Mouse (Mus musculus) liver, adult 2 months (tissue): ENCODE data around the gene Gm15155.

Experiments
- CTCF ChIP-seq: fragments of 200-500 bp; IDR thresholded peaks from 2 replicates; pipeline ENCODE4 v1.5.1; 2011; ENCODE audit warnings: low read depth, low read length, control low read depth
- POLR2A ChIP-seq: fragments of 200-500 bp; IDR thresholded peaks from 2 replicates; pipeline ENCODE4 v1.6.1; 2011; ENCODE audit warnings: low read length, control low read depth; ENCODE audit not compliant: insufficient read depth; ENCODE audit errors: extremely low read depth

DNA sequence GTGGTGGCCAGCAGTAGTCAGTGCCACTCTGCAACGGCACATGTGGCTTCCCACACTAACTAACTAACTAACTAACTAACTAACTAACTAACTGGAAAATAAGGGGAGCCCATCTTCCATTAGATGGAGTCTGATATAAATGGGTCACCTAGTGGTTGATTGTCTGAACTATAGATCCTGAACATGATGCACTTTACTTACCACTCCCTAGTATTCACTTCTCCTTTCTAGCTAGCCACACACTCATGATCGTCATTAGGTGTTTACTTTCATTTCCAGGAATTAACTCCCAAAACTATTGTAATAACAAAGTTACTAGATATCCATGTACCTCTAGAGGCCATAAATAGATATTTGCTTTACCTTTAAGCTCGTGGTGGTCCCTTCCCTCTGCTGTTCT, 99.6 kb downstream of the Gm15155 start:
- no peak for TF ChIP-seq POLR2A
- no peak for TF ChIP-seq CTCF
